Mouse (Mus musculus) hindbrain, embryonic 14.5 days (tissue): ENCODE data around the gene Matk. TPM values are rescaled to one million over a fixed set of nuclear protein-coding genes. Genes with fewer than 3 reads are reported as not detected.
"Not testable (repeated sequence)": the region's sequence is repeated elsewhere in the genome, so short reads cannot be mapped to it uniquely, and the experiment has no call there.

ENCODE experiments used
- ATAC-seq: fragments of 200-750 bp; cut with Nextera tagmentation; 2 replicates; pipeline ENCODE4 v1.8.0; 2017; ENCODE audit warnings: moderate number of reproducible peaks, mild to moderate bottlenecking, moderate TSS enrichment, moderate library complexity; ENCODE audit not compliant: low FRiP score
- DNase-seq: peaks from one replicate; pipeline ENCODE4 v3.0.0-alpha.2; 2015; ENCODE audit warnings: low spot score
- H3K27ac ChIP-seq: fragments of 300-500 bp; sonication (generic); 2 replicates; pipeline ENCODE4 v1.5.1; 2014; ENCODE audit warnings: mild to moderate bottlenecking, moderate library complexity
- H3K27me3 ChIP-seq: fragments of 300-500 bp; sonication (generic); 2 replicates; pipeline ENCODE4 v1.6.1; 2014; ENCODE audit warnings: mild to moderate bottlenecking, low read length, mixed read lengths; ENCODE audit not compliant: control insufficient read depth, insufficient read depth
- H3K36me3 ChIP-seq: fragments of 300-500 bp; sonication (generic); replicated peaks from 2 replicates; pipeline ENCODE4 v1.6.1; 2014; ENCODE audit not compliant: control insufficient read depth, insufficient read depth
- H3K4me1 ChIP-seq: fragments of 300-500 bp; sonication (generic); replicated peaks from 2 replicates; pipeline ENCODE4 v1.6.1; 2014; ENCODE audit warnings: antibody characterized with exemption, low read length, mixed read lengths; ENCODE audit not compliant: control insufficient read depth, insufficient read depth
- H3K4me2 ChIP-seq: fragments of 300-500 bp; sonication (generic); replicated peaks from 2 replicates; pipeline ENCODE4 v1.6.1; 2014; ENCODE audit warnings: mild to moderate bottlenecking, moderate library complexity
- H3K4me3 ChIP-seq: fragments of 300-500 bp; sonication (generic); replicated peaks from 2 replicates; pipeline ENCODE4 v1.5.1; 2014; ENCODE audit warnings: mild to moderate bottlenecking, low read length
- H3K9ac ChIP-seq: fragments of 300-500 bp; sonication (generic); 2 replicates; pipeline ENCODE4 v1.6.1; 2014
- H3K9me3 ChIP-seq: fragments of 300-500 bp; sonication (generic); 2 replicates; pipeline ENCODE4 v1.6.1; 2016; ENCODE audit warnings: low read length; ENCODE audit not compliant: control insufficient read depth
- WGBS: fragments of 180-500 bp; shearing (Covaris S2); extraction: QIAGEN DNeasy Blood & Tissue Kit; methylation state at CpG from one replicate; pipeline ENCODE4 v1.1.7; 2014; 5-methylcytosine and 5-hydroxymethylcytosine counted together
- polyA plus RNA-seq: library from polyadenylated mRNA; unstranded; fragments of >200 nt; fragmentation: Nextera tagmentation; extraction: Ambion mirVana; gene quantifications from 2 replicates; pipeline ENCODE4 v1.2.1, GENCODE M21; 2014

The Matk gene
- polyA plus RNA-seq, 1 experiment from 2014 or later, result 30.2 TPM

- not testable (repeated sequence) for H3K27ac ChIP-seq, DNase-seq, H3K9ac ChIP-seq, ATAC-seq, H3K4me2 ChIP-seq, H3K27me3 ChIP-seq, H3K4me3 ChIP-seq, H3K9me3 ChIP-seq, H3K4me1 ChIP-seq
- WGBS, result 68% methylated on average over 2 of the region's 2 CpGs
- H3K36me3 ChIP-seq, result peaks cover 61% of the 10 kb centered on the region
Observed at GRCm38 (mm10) chr10:81223731-81224130, 29.0 kb upstream of the Matk start.

GRCm38 (mm10) chr10:81229735-81230437, 22.8 kb upstream of the Matk start:
- Histone ChIP-seq H3K4me3 (peak overlapping the region; percentile 77), H3K36me3 (peaks cover 4% of the 10 kb centered on the region; the same call in 1 of the 2 replicates), H3K4me1 (peaks cover 40% of the 10 kb centered on the region), H3K9ac (peak overlapping the region; percentile 96), H3K27ac (peak overlapping the region; percentile 93), H3K9me3 (no peaks in the 10 kb centered on the region), H3K4me2 (peak overlapping the region; percentile 80), H3K27me3 (no peaks in the 10 kb centered on the region)
- WGBS, result 6% methylated on average over 20 of the region's 20 CpGs
- ATAC-seq (0 out of 2 replicates have a peak, but pooled peaks have one; percentile 12), DNase-seq (peak; percentile 40)

DNA sequence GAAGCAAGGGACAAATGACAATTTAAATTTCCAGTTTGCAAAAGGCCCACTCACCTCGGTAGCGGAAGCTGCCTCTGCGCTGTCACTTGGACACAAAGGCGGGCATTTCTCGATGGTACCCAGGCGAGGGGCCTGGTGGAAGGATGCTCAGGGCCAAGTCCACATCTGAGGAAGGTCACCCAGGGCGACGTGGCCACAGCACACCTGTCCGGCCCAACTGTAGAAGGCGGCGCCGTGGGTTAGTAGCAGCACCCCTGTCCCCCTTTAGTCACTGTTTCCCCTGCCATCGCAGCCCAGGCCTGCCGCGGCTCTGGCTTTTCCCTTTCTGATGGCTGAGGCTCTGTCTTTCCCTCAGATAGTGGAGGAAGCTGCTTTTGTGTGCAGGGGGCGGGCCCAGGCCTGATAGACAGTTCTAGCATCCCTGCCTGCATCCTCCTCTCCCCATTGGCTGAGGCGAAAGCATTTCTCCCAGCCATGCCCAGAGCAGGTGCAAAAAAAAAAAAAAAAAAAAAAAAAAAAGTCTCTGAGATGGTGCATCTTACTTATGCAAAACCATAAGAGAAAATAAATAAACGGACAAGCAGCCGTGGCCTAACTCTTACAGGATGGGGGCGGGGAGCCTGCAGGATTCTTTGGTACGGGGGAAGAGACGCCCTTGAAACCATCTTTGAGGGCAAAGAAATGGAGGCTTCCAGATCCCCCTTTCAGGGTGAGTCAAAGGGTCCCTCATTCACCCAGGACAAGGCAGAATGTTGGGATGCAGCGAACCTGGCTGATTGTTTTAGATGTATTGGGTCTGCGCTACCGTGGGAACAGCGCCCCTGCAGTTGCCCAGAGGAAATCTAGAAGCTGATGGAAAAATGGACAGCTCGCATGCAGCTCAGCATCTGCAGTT, 22.1 kb upstream of the Matk start, which contains the start of gene Atcay:
Gene Atcay (minus strand): TSS at position 396 of the 895 bp plus-strand sequence.
- no peaks in the 10 kb centered on the region for H3K27me3 ChIP-seq
- peak; percentile 90 for ATAC-seq
- peaks cover 40% of the 10 kb centered on the region for H3K4me1 ChIP-seq
- H3K4me2 ChIP-seq, result peak within 1 kb of the TSS; percentile 80
- H3K9ac ChIP-seq, result peak within 1 kb of the TSS; percentile 96
- H3K4me3 ChIP-seq, result peak within 1 kb of the TSS; percentile 77
- peak; percentile 80 for DNase-seq
- peak within 1 kb of the TSS; percentile 93 for H3K27ac ChIP-seq
- H3K36me3 ChIP-seq, result peaks cover 3% of the 10 kb centered on the region; the same call in 1 of the 2 replicates
- 4% methylated on average over 27 of the region's 27 CpGs for WGBS
- no peaks in the 10 kb centered on the region for H3K9me3 ChIP-seq

- no peaks in the 10 kb centered on the region for H3K27me3 ChIP-seq
- no peaks in the 10 kb centered on the region for H3K9me3 ChIP-seq
- H3K4me3 ChIP-seq, result peak overlapping the region; percentile 77
- ATAC-seq (no peak), DNase-seq (no peak)
- H3K27ac ChIP-seq, result peak overlapping the region; percentile 93
- peaks cover 40% of the 10 kb centered on the region for H3K4me1 ChIP-seq
- H3K9ac ChIP-seq, result peak overlapping the region; percentile 96
- peak overlapping the region; percentile 80 for H3K4me2 ChIP-seq
- 44% methylated on average over 7 of the region's 7 CpGs for WGBS
- H3K36me3 ChIP-seq, result no peaks in the 10 kb centered on the region; the same call in 1 of the 2 replicates
Observed at GRCm38 (mm10) chr10:81231436-81231835, 21.3 kb upstream of the Matk start.

DNA sequence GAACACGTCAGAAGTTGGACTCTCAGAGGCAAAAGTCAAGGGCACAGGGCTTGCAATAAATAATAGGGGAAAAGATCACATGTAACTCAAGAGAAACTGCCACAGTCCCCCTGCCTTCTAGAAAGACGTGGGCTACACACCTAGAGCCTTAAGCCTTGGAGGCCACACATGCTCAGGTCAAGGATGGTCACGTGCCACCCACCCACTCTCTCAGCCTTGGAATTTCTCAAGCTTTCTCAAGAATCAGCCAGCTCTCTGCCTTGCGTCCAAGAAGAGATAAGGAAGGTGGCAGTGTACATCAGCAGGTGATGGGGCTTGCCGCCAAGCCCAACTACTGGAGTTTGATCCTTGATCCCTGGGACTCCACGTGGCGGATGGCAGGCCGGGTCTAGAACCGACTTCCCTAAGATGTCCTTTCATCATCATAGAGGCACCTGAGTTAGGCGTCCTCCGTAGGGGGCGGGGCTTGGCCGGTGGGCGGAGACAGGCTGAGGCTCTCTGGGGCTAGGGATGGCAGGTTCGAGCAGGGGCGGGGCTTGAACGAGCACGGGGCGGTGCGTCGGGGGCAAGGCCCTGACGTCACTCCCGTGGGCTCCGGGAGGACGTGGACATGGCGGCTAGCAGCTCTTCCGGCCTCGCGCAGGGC, 20.0 kb upstream of the Matk start, which contains the start of gene Zfr2:
Gene Zfr2 (plus strand): TSS at position 576 of the 646 bp plus-strand sequence.
- no peak within 1 kb of the TSS for H3K27ac ChIP-seq
- 9% methylated on average over 28 of the region's 29 CpGs for WGBS

GRCm38 (mm10) chr10:81233226-81233585, 19.5 kb upstream of the Matk start:
- peak; percentile 32 for ATAC-seq
- no peaks in the 10 kb centered on the region for H3K27me3 ChIP-seq
- H3K27ac ChIP-seq, result no peak overlapping the region
- H3K9me3 ChIP-seq, result no peaks in the 10 kb centered on the region
- H3K4me3 ChIP-seq, result peak overlapping the region; percentile 68
- no peaks in the 10 kb centered on the region; the same call in 1 of the 2 replicates for H3K36me3 ChIP-seq
- H3K4me2 ChIP-seq, result peak overlapping the region; percentile 76
- WGBS, result 2% methylated on average over 20 of the region's 28 CpGs
- no peak for DNase-seq
- H3K9ac ChIP-seq, result peak overlapping the region; percentile 73
- H3K4me1 ChIP-seq, result peaks cover 34% of the 10 kb centered on the region

More for the DNA sequence above, 20.0 kb upstream of the Matk start, which contains the start of gene Zfr2:
- peak within 1 kb of the TSS; percentile 73 for H3K9ac ChIP-seq
- peak within 1 kb of the TSS; percentile 68 for H3K4me3 ChIP-seq
- H3K36me3 ChIP-seq, result no peaks in the 10 kb centered on the region; the same call in 1 of the 2 replicates
- H3K27me3 ChIP-seq, result no peaks in the 10 kb centered on the region
- ATAC-seq (peak; percentile 82), DNase-seq (peak; percentile 81)
- peak within 1 kb of the TSS; percentile 76 for H3K4me2 ChIP-seq
- H3K9me3 ChIP-seq, result no peaks in the 10 kb centered on the region
- H3K4me1 ChIP-seq, result peaks cover 39% of the 10 kb centered on the region

DNA sequence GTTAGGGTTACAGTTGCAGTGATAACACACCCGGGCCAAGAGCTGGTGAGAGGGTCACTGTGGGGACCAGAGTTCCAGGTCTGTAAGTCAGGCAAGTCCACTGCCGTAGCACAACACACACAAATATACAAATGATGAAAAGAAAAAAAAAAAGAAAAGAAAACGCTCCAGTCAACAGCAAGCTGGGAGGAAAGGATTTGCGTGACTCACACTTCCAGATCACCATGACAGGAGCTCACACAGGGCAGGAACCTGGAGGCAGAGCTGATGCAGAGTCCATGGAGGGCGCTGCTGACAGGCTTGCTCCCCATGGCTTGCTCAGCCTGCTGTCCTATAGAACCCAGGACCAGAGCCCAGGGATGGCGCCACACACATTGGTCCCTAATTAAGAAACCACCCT, 18.5 kb upstream of the Matk start:
- peaks cover 4% of the 10 kb centered on the region; the same call in 1 of the 2 replicates for H3K27me3 ChIP-seq
- no peak overlapping the region for H3K4me3 ChIP-seq
- H3K9ac ChIP-seq, result 0 out of 2 replicates have a peak overlapping the region, but pooled peaks have one; percentile 73
- peaks cover 25% of the 10 kb centered on the region for H3K4me1 ChIP-seq
- no peak overlapping the region for H3K27ac ChIP-seq
- H3K36me3 ChIP-seq, result no peaks in the 10 kb centered on the region
- peak overlapping the region; percentile 76; the same call in 1 of the 2 replicates for H3K4me2 ChIP-seq
- ATAC-seq, result no peak
- WGBS, result 82% methylated on average over 6 of the region's 6 CpGs
- no peak for DNase-seq
- H3K9me3 ChIP-seq, result no peaks in the 10 kb centered on the region

DNA sequence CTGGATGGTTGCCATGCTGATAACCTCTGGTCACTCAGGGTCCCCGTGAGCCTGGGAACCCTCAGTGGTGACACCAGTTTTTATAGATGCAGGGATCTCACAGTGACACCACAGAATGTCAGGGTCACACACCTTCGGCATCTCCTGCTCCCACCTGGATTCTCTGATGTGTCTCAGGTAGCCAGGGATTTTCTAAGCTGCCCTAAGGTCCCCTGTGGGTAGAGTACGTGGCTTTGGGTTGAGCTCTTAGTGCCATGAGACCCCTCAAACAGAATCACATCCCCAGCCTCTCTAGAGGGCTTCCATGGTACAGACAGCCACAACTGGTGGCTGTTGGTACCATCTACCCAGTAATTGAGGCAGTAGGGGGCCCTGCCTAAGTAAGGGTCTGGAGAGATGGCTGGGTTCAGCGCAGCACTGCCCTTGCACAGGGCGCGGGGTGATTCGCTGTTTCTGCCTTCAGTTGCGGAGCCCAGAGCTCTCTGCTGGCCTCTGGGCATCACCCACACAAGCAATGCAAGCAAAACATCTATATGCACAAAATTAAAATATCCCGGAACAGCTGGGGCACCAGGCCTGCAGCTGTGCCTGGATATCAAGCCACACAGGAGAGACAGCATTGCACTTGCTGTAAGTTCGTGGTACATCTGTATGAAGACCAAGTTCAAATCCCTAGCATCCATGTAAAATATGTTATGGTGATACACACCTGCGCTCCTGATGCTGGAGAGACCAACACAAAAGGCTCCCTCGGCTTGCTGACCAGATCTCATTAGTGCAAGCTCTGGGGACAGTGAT, 16.1 kb upstream of the Matk start:
- H3K9me3 ChIP-seq, result no peaks in the 10 kb centered on the region
- H3K4me3 ChIP-seq, result no peak overlapping the region
- H3K27me3 ChIP-seq, result peaks cover 20% of the 10 kb centered on the region
- H3K4me2 ChIP-seq, result no peak overlapping the region
- H3K9ac ChIP-seq, result no peak overlapping the region
- peaks cover 10% of the 10 kb centered on the region; the same call in 1 of the 2 replicates for H3K4me1 ChIP-seq
- no peak overlapping the region for H3K27ac ChIP-seq
- 76% methylated on average over 12 of the region's 12 CpGs for WGBS
- H3K36me3 ChIP-seq, result no peaks in the 10 kb centered on the region
- ATAC-seq, result no peak
- no peak for DNase-seq
